Mouse (Mus musculus) A20 (cell line): Measurements from ENCODE around the gene 4932438H23Rik.
"Not testable (repeated sequence)": the region's sequence is repeated elsewhere in the genome, so short reads cannot be mapped to it uniquely, and the experiment has no call there.

Source experiments
- DNase-seq: peaks from one replicate; pipeline ENCODE4 v3.0.0-alpha.2; 2011; ENCODE audit warnings: low read depth, low spot score

4932438H23Rik gene

DNA sequence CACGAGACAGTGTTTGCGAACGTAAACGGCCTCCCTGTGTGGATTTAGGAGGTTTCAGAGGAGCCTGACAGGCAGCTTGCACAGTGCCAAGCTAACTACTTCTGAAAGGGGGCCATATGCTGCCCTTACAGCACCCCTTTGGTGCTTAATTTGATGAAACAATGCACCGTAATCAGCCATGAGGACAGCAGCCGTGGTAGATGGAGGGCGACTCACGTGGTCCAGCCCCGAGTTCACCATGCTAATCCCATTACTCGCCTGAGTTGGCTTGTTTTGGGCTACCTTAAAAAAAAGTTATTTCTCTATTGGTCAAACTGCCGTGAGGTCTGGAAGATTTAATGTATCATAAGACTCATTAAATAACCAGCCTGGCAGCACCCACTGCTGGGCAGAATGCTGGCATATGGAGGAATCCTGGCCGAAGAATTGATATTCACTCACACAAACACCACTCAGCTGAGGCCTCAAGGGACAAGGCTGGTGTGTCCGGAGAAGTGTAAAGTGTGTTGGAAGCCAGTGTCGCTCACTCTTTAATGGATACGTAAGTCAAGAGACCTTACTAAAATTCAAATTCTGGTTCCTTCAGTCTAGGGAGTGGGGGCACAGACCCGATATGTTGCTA lies 4.6 kb upstream of the 4932438H23Rik start:
- DNase-seq, result no peak

DNA sequence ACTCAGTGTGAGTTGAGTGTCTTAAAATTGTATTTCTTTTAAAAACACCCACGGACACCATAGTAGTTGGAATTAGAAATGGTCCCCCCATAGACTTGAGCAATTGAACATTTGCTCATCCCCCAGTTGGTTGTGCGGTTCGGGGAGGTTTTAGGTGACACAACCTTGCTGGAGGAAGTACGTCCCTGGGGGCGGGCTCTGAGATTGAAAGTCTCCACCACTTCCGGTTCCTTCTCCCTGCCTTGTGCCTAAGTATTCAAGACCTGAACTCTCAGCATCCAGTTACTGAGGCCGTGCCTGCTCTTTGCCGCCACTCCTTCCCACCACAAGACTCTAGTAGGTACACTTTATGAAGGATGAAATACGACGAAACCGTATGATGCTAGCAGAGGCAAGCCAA lies 2.9 kb upstream of the 4932438H23Rik start:
- no peak for DNase-seq

DNA sequence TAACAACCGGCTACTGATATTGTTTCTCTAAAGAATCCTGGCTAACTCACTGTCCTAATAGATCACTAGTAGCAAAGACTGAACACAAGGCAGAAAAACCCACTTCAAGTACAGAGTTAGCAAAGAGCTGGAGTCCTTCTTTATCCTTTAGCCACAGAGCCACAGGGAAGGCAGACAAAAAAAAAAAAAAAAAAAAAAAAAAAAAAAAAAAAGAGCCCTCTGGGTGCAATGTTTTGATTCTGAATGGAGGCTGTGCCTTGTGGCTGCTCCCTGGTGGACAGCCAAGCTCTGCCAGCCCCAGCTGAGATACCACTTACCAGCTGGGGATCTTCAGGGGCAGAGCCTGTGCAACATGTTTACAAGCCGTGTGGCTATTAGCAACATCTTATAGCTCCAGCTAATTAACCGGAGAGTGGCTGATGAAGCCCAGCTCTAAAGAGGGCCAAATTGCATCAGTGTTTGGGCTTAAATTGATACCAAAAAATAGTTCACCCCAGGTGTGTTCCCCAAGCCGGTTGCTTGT lies 2.1 kb upstream of the 4932438H23Rik start:
- no peak for DNase-seq

DNA sequence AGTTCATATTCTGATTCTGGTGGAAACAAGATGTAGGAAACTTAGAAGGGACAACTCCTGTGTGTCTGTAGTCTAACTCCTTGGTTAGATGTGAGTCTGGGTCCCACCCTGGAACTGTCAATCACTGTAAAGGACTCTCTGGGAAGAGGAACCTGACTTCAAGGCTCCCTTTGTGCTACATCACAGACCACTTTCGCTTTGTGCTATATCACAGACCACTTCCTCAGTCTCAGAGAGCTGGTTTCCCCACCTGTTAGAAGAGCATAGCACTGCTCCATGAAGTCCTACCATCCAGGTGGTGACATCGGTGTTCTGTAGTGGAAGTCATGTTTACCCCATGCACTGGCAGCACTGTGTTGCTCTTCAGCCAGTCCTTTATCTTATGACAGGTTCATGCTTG lies 1.1 kb upstream of the 4932438H23Rik start:
- peak; percentile 73 for DNase-seq

DNA sequence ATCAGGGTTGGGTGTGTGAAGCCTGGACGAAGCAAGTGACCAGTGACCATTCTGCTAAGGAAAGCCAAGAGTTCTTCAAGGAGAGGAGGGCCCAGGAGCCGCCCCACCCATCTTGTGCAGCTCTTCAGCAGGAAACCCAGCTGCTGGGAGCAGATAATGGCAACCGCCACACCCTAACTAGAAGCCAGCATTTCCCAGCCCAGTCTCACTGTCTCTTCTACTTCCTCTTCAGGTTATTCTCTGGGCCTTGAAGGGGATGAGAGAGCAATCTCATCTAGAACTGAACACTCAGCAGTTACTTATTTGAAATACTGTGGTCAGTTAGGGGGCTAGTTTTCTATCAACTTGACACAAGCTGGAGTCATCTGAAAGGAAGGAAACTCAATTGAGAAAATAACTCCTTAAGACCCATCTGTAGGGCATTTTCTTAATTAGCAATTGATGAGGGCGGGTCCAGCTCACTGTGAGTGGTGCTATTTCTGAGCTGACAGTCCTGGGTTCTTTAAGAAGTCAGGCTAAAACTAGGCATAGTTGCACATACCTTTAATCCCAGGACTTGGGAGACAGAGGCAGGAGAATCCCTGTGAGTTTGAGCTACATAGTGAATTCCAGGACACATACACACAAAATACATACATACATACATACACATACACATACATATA lies 8.1 kb downstream of the 4932438H23Rik start:
- DNase-seq, result no peak

DNA sequence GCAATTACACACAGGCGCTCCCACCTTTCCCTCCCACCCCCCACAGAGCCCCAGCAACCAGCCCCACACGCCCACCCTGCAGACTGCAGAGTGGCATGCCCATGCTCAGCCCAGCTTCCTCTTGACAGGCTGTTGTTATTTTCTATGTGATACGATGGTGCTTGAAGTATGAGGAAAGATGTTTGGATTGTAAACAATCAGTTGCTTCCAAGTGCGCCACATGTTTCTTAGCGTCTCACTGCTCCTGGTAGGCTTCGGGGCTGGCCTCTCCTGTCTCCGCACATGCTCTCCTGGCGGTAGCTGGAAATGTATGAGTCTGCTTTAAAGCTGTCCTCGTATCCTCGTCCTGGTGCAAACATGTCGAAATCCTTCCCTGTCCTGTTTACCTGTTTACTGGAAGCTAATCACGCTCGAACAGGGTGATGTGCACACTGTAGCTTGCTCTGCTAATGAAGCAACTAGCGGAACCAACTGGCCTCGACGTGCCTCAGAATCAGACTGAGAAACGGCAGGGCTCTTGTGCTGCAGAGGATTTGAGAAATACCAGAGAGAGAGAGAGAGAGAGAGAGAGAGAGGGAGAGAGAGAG lies 9.6 kb downstream of the 4932438H23Rik start:
- no peak for DNase-seq

DNA sequence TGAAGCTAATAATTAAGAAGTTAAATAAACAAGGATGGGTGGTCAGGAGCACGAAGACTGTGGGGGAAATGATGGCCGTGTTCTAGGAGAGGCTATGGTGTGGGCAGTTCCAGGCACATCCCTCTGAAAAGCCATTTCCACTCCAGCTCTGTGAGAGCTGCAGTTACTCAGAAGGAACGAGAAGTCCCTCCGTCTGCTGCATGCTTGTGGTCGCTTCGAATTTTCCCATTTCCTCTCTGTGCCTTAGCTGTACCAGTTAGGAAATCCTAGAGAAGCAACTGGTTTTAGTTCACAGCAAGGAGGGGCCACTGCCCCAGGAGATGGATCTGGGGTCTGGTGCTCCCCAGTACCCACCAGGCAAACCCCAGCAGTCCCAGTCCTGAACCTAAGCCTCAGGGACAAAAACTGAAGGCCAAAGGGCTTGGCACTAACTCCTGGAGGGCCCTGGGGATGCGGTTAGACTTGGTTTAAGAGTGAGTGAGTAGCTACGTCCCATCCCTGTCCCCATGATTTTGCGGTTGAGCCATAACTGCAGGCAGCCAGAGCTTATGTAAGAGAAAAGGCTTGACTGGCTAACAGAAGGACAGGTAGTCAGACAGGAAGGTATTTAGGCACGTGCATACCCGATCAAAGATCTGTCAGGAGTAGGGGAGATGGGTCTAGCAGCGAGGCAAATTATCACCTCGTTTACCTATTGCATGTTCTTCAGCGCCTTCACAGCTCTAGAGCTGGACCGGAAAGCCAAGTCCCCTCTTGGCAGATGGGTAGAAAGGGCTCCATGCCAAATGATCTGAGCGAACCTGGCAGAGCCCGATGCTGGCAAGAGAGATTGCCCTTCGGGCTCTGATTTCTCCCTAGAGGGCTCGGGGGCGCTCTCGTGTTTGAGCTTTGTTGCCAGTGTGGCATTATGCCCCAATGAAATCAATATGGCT lies 10.3 kb downstream of the 4932438H23Rik start:
- DNase-seq, result no peak

DNA sequence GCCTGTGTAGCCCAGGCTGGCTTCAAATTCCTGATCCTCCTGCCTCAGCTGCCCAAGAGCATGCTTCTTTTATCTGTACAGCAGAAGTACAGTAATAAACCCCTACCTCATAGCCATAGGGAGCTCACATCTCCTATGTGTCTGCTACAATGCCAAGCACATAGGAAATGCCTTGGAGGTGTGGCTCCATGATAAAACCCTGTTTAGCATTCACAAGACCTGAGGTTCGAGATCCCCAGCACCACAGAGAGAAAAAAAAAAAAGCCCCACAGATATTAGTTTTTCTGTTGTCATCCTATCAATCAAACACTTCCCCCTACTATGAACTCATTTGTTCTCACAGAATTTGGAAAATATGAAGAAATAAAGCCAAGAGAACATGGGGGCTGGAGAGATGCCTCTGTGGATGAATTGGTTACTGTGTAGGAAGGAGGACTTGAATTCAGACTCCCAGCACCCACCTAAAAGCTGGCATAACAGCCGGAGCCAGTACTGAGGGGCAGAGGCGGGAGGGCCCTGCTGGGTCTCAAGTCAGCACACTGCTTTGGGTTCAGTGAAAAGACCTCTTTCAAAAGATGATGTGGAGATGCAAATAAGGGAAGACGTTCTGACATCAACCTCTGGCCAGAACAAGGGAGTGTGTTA lies 11.8 kb downstream of the 4932438H23Rik start:
- no peak for DNase-seq

DNA sequence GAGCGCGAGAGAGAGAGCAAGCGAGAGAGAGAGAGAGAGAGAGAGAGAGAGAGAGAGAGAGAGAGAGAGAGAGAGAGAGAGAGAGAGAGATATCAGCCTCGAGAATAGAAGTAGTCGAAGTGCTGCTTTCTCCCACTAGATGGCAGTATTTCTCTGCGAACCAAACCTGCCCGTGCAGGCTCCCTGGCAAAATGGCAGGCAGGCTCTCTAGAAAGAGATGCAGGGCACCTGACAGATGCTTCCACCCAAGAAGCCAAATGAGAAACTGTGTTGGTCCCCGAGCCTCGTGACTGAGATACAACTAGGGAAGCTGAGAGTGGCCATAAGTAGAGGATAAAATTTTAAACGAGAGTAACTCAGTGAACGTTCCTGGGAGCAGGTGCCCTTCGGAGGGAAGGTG lies 13.4 kb downstream of the 4932438H23Rik start:
- peak; percentile 81 for DNase-seq

DNA sequence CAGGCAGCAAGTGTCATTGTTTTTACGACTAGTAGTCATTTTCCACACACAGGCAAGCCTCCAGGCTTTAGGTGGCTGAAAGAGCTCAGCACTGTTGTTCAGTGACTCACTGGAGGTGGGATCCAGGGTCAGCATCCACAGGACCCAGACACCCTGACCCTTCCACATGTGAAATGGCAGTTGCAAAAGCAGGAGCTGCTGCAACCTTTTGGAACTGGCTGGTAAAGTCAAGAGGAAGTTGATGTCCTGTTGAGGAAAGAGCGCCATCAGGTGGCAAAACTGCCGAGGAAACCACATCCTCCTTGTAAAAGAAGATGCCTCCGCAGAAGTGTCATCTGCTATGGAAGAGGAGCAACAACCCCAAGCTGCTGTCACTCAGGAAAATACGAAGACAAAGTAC lies 18.7 kb downstream of the 4932438H23Rik start:
- DNase-seq, result peak; percentile 67

DNA sequence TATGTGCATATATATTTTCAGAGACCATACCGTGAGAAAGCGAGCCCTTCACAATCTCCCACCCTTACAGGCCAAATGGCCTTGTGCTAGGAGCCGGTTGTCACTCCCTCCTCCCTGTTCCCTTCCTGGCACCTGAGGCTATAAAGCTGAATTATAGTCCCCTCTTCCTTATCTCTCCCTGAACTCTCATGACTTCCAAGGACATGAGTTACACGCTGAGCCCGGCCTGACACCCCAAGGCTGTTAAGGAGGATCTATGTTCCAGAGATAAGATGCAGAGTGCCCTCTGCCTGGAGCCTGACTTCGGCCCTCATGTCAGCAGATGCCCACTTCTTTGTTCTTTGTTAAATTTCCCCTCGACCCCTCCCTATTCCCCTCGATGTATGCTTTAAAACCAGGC lies 19.5 kb downstream of the 4932438H23Rik start:
- not testable (repeated sequence) for DNase-seq

DNA sequence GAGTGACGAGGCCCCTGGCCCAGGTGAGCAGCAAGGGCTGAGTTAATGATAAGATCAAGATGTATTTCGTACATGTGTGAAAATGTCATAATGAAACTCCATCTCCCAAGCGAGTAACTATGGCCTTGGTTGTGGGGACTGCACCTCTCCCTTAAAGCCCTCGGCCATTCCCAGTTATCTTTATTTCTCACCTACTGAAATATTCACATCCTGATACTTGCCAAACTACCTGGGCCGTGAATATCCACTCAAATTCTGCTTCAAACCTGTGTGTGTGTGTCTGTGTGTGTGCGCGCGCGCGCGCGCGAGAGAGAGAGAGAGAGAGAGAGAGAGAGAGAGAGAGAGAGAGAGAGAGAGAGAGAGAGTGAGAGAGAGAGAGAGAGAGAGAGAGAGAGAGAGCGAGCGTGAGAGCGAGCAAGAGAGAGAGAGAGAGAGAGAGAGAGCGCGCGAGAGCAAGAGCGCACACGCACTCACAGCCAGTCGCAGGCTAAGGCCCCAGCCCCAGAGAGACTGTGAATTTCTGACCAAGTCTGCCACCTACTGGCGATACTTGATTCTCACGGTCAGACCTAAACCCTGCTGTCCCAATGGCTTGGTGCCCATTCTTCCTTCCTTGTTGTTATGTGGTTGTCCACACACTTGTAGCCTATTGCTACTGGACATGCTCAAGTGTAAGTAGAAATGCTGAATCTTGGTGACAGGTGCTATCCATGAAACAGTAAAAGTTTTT lies 21.6 kb downstream of the 4932438H23Rik start:
- DNase-seq, result peak; percentile 86

DNA sequence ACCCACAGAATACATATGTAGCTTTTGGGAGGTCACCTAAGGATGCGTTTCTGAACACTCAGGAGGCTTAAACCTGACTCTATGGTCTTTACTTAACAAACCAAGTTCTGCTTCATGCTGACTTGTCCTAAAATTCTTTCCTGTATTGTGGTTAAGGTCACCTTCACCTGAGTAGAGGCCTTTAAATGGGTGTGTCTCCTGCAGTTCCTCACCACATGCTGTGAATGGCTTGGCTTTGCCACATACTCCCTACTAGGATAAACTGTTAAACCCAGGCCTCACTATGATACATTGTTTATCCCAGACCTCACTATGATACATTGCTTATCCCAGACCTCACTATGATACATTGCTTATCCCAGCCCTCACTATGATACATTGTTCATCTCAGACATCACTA lies 22.7 kb downstream of the 4932438H23Rik start:
- no peak for DNase-seq

DNA sequence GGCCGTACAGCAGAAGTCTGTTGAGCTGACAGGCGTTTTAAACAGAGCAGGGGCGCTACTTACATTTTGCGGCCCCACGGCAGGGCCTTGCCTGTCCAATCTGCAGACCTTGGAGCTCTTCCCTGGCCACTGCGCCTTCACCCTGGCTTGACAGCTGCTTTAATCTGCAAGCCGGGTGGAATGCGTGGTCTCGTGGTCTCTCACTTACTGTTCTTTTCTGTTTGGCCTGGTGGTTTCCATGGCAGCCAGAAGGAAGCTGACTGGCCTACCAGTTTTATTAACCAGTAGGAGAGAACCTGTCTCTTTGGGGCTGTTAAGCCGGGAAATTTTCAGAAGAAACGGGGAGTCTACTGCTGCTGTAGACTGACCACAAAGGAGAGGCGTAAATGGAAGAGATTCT lies 26.0 kb downstream of the 4932438H23Rik start:
- no peak for DNase-seq

DNA sequence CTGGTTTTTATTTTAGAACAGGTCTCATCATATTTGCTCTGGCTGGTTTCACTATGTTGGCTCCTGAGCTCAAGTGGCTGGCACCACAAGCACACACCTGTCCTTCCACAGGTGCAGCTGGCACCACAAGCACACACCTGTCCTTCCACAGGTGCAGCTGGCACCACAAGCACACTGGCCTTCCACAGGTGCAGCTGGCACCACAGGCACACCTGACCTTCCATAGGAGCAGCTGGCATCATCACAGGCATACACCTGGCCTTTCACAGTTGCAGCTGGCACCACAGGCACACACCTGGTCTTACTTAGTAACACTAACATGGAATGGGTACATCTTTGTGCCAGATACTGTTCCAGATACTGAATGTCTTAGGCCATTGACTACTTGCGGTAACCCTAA lies 27.8 kb downstream of the 4932438H23Rik start:
- DNase-seq, result no peak

DNA sequence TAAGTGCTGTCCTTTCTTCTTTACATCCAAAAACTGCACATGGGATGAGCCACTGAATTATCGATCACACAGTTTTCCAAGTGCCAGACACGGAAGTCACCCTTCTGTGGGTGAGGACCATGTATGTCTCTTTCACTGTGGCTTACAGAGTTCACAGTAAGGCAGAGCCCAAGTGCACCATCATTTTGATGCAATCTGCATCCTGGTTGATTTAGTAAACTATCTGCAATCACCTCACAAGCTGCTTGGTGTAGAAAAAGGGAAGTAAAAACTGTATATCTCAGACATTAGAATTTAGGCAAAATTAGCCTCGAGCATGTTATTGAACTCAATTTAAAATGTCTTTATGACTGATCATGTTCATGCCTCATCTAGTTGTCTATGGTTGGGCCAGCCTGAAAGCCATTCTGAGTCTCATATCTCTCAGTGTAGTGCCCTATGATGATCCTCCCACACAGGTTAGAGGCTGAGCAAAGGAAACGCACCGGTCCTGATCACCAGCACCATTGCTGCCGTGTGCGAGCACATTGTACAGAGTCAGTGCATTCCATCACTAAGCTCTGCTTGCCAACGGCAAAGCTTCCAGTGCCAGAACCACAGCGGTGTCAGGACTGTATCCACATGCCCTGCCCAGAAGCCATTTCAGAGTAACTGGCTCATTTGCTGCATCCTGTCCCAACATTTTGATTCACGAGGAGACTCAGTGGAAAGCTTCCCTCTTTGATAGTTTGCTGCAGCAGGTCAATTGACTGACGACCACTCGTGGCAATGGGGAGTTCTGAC lies 30.1 kb downstream of the 4932438H23Rik start:
- no peak for DNase-seq

DNA sequence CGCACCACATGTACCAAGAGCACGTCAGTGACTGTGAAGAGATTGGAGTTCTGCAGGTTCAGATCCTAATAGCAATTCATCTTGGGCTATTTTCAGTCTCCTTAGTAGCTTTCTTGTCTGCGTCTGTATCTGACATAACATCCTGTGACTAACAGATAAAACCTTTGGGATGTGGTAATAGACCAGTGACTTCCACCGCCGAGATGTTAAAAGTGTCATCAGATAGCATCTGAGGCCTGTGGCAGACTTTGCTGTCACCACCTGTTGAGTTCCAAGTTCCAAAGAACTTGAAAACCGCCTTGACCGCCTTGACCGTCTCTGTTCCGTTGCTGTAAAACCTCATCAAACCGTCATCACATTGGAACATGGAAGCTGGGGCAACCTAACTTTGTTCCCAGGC lies 31.1 kb downstream of the 4932438H23Rik start:
- no peak for DNase-seq

DNA sequence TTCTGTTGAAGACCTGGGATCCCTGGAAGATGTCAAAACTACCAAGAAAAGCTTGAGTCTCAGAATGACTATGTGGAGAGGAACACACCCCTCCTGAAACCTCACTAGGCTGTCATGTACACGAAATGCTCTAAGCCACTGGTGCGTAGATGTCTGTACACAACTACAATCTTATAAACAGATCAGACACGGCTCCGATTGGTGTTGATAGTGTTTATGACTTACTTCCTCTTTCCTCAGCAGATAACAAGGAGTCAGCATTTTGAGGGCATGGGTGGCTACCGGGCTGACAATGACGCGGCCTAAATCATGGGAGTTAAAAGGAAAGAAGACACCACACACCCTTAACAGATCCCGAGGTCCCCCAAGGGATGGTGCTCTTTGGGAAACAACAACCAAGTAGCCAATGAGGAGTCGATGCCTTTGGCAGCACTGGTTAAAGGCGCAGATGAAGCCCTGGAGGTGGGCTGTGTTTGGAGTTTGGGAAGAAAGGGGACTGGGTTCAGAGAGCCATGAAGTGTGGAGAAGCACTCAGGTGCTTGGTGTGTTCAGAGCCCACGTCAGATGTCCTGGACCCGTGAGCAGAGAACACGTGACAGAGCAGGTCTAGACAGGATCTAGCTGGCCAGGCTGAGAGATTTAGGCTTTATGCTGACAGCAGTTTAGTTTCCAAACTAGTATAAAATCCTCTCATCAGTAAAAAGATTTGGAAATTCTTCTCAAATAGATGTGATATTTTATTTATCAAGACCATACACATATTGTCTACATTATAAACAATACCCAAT lies 33.2 kb downstream of the 4932438H23Rik start:
- DNase-seq, result peak; percentile 76

DNA sequence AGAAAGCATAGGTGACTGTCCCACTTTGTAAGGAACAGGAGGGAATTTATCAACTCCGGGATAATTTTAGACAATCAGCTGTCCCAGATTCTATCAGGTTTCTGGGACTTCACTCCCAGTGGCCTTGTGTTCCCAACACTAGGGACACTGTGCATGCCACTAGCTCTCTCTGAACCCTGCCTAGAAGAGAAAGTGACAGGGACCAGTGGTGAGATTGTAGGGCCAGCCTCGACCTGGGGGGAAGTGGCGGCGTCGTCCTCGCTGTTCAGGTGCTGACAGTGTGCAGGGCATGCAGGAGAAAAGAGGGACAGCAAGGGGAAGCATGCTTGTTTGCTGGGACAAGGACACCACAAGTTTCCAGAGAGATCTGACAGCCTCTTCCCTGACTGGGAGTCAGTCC lies 37.2 kb downstream of the 4932438H23Rik start:
- no peak for DNase-seq
